Mouse (Mus musculus) CD8-positive naive resting alpha-beta T cell, adult 2 months (primary cell): ENCODE results near the gene Dnaaf2.

Experiments
- DNase-seq, 2 experiments: peaks; one replicate each; pipeline ENCODE4 v3.0.0; 2022; ENCODE audit warnings: low read depth in 2 of 2, low spot score in 2 of 2

The Dnaaf2 gene

DNA sequence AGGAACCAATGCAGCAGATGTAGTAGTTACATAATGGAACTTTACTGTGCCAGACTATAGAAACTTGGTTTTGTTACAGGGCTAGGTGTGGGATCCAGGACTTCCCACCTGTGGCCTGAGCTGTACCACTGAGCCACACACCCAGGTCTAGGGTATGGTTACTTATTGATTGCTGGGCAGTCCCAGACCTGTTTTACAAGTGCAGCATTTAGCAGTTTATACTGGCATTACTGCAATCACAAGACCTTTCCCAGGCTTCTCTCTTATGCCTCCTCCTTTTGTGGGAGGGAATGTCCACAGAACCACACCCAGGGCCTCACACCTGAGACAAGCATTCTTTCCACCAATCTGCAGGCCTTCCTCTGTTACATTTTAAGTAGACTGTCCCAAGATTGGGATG is 756 bp upstream of the Dnaaf2 start:
- DNase-seq: no peak

GRCm38 (mm10) chr12:69197378-69198163 is 658 bp downstream of the Dnaaf2 start:
- DNase-seq: peak; percentile 28 to 35

DNA sequence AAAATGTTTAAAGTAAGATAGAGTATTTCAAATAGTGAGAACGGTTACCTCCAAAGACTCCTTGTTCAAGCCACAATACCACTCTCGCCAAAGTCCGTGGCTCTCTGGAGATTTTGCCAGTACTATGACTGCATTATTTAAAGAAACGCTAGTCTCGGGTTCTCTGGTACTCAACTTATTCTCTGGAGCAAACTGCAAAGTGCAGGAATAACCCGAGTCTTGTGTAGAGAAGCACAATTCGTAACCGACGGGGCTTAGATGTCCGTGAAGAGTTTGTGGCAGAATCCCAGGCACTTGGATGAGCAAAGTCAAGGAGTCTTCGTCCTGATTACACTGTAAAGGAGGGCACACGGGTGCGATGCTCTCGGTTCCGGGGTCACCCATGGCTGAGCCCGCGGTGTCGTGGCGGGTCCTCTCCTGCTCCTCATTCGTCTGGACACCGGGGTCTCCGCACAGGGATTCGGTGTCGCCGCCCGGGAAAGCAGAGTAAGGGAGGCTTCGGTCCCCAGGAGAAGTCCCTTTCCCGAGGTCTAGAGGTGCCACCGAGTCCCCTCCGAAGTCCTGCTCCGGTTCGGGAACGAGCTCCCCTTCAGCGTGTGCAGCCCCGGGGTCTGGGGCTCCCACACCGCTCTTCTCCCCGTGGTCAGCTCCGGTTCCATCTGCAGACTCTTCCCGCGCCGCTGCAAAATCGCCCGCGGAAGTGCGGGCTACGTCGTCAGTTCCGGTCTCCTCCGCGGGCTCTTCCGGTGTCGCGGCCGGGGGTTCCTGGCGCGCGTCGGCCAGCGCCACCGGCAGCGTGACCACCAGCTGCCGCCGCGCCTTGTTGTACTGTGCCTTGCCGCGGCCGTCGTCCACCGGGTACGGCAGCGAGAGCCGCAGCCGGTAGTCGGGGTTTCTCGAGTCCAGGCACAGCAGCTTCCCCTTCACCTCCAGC is 1.5 kb downstream of the Dnaaf2 start, which contains the start of gene Gm49383:
Gene Gm49383, minus strand, starts transcription at position 661 of the 934 bp plus-strand sequence.
- peak; percentile 36 to 42 for DNase-seq

- DNase-seq: no peak
Observed at GRCm38 (mm10) chr12:69192637-69193036, 5.6 kb downstream of the Dnaaf2 start.

GRCm38 (mm10) chr12:69191396-69191795 is 6.8 kb downstream of the Dnaaf2 start:
- no peak for DNase-seq

DNA sequence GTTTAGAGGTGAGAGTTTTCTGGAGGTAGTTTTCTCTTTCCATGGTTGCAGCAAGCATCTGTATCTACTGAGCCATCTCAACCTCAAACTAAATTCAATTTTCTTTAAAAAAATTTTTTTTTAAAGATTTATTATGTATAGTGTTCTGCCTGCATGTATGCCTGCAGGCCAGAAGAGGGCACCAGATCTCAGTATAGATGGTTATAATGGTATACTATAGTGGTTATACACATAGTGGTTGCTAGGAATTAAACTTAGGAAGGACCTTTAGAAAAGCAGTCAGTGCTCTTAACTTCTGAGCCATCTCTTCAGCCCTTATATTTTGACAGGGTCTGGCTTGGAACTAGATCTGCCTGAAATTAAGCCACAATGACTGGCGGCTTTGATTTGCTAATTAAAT is 7.7 kb downstream of the Dnaaf2 start:
- peak in 1 of 2 experiments; percentile 36 for DNase-seq

DNA sequence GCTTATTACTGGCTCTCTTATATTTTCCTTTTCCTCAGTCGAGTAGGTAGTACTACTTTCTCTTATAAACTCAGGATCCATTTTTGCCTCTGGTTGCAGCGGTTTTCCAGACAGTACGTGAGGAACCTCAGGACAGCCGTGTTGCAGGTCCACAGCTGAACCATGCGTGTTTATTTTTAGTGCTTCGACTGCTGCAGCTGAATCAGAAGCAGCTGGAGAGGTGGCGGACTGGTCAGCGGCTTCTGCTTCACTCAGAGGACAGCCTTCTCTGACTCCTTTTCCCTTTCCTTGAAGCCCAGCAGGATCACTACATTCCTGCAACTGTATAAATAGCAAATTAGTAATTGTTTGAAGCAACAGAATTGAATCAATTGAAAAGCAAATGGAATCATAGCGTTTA is 8.2 kb downstream of the Dnaaf2 start:
- DNase-seq: no peak

- DNase-seq: no peak
Observed at GRCm38 (mm10) chr12:69186811-69187471, 11.3 kb downstream of the Dnaaf2 start.

GRCm38 (mm10) chr12:69185371-69185770 is 12.9 kb downstream of the Dnaaf2 start:
- no peak for DNase-seq

- DNase-seq: peak in 1 of 2 experiments; percentile 16
Observed at GRCm38 (mm10) chr12:69184342-69185295, 13.6 kb downstream of the Dnaaf2 start.

- DNase-seq: peak; percentile 91 to 93
Observed at GRCm38 (mm10) chr12:69183583-69184308, 14.5 kb downstream of the Dnaaf2 start, which contains the start of the genes Rpl36al and Mgat2. Gene Rpl36al, minus strand, starts transcription at chr12:69184083. Gene Mgat2, plus strand, starts transcription at chr12:69184157.

- DNase-seq: no peak
Observed at GRCm38 (mm10) chr12:69181800-69182199, 16.4 kb downstream of the Dnaaf2 start.

DNA sequence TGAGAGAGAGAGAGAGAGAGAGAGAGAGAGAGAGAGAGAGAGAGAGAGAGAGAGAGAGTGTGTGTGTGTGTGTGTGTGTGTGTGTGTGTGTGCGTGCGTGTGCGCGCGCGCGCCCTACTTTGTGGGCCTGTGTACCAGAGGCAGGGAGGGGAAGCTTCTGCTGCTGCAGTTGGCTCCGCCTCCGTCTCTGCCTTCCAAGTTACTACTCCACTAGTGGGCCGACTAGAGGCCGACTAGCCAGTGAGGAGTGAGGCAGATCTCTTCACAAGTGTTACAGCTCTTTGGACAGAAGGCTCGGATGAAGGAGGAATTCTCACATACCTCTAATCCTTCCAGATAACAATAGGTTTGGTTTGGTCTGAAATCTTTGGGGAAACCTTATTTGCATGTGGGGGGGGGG is 18.9 kb downstream of the Dnaaf2 start:
- no peak for DNase-seq

DNA sequence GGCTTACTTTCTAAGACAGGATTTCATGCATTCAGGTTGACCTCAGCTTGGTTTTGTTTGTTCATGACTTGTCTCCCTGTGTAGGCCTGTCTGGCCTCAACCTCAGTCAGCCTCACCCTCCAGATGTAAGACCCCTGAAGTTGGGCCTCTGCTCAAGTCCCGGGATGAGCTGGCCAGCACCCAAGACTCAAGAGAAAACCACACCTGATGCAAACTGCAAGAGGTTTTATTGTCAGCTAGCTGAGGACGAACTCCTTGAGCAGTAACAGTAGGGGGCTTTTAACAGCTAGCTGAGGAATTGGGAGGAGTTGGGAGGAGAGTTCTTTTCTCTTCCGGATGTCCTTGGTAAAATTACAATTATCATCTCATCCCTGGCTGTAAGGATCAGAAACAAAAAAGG is 20.7 kb downstream of the Dnaaf2 start:
- no peak for DNase-seq

DNA sequence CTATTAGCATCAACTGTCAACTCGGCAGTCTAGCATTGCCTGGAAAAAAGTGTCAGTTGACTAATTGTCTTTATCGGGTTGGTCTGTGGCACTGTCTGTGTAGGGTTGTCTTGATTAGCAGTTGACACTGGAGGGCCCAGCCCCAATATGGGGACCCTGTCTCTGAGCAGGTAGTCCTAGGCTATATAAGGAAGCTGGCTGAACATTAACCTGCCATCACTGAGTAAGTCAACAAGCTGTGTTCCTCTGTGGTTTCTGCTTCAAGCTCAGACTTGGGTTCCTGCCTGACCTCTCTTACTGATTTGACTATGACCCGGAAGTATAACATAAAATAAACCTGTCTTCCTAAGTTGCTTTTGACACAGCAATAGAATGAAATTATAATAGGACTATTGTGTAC is 22.3 kb downstream of the Dnaaf2 start:
- no peak for DNase-seq

DNA sequence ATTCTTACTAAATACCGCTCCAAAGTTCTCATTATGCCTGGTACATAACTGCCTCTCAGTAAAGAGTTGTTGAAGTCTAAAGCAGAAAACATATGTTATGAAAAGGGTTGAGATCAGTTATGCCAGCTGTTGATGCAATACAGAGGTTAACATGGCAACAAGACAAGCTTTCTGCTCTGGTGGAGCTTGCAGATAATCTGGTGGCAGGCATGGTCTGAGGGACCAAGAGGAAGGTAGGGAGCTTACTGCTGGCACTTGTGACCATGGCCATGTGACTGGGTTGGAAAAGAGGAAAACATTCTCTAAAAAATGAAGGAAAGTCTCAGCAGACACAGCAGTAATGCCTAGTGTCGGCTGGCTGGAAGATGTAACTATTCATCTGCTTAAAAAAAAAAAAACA is 26.9 kb downstream of the Dnaaf2 start:
- DNase-seq: no peak

DNA sequence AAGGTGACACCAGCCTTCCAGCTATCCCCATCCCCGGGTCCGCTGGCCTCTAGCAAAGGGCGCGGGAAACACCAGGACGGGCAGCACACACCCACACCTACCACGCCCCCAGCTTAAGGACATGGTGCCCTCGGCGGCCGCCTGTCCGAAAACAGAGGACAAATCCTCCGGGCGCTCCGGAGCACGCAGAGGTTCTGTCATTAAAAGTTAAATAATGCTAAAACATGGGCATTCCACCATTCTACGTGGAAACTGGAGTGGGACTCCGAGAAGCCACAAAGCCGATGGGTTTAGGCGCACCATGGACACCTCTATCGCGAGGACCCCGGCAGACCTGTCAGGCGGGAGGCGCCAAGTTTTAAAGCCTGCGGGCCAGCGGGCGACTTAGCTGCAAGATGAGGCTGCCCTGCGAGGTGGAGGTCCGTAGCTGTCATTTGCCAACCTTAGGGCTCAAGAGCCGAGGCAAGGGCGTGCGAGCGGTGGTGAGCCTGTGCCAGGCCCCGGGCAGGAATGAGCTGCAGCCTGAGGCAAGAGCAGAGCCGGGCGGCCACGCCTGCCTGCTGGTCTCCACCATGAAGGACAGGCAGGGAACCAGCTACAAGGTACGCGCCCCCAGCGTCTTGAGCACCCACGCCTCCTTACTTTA is 29.6 kb downstream of the Dnaaf2 start, which contains the start of gene Lrr1:
Gene Lrr1, plus strand, starts transcription at position 354 of the 646 bp plus-strand sequence.
- DNase-seq: peak; percentile 85 to 89

DNA sequence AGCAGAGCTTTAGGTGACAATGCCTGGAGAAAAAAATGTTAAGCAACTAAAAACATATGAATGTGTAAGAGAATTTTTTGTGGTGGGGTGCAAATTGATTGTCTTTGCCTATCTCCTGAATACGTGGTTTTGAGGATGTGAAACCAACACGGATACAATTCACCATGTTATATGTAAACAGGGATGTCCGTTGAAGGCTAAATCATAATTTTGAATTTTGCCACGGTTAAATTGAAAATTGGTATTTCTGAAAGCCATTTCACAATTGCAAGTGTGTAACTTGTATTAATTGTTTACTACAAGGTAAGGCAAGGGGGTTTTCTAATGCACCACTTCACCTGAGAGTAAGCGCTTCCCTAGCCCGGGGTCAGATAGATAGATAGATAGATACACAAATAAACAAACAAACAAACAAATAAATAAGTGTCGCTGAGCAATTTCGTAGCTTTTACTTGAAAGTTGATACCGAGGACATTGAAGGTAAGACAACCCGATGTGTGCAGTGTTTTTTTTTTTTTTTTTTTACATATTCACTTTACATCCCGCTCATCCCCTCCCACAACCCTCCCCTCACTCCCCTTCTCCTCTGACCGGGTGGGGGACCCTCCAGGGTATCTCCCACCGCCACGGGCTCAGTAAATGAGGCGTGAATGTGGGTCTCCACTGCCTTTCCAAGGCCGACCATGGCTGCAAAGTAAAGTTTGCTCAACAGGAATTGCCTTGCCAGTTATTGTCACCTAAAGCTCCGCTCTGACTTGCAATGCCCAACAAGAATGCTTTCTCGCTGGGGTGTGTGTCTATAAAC is 30.4 kb downstream of the Dnaaf2 start:
- DNase-seq: no peak
